Mouse (Mus musculus) thymus, postnatal 25 days (tissue): Measurements from ENCODE around the gene Txk.

Experiments
- DNase-seq: peaks from one replicate; pipeline ENCODE4 v3.0.0; 2022

Txk gene

DNA sequence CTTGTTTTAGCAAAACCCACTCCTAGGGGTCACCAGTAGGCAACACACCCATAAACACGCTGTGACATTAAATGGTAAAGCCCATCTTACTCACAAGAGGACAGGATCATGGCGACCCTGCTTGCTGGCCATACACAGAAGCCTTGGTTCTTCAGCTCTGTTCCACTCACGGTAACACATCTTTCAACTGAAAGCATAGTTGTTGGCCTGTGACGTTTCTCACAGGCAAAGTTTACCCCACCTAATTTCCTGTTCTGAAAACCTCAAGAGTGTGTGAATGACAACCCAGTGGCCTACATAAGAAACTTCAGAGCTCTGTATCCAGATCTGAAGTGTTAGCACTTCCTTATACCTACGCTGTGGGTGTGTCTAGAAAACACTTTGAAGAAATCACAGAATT is at the start of gene Txk:
Gene Txk, minus strand, starts transcription at position 193 of the 400 bp plus-strand sequence.
- peak; percentile 71 for DNase-seq

DNA sequence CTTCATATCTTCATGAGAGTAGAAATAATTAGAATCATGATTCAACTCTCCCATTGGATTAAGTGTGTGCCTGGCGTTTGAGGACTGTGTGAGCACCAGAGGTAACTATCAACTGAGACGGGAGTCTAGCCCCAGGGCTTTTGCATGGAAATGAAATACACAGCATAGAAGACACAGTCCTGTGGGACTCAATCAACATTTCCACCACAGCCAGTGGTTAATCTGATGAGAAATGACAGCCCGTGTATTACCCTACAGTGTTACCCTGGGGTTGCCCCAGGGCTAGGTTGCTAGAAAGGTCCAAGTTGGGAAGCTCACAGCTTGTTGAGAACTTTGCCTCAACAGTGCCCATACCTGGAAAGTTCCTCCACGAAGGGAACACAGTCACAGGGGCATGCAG is 46.0 kb upstream of the Txk start:
- no peak for DNase-seq

DNA sequence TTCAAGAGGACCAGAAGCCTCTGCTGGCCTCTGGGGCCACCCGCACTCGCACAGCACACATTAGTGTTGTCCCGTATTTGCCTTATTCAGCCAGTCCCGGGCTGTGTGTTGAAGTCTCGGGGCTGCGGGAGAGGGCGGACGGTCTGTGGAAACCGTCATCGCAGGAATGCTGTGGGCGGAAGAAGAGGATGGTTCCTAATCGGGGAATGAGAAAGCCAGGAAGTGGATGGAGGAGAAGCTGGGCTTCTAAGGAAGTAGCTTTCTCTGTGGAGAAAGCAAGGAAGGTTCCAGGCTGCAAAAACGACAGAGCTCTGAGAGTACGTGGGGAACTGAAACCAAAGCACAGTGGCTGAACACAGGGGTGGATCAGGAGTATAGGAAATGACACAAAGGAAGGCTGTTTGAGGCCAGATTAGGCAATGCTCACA is 43.6 kb upstream of the Txk start:
- peak; percentile 12 for DNase-seq

DNA sequence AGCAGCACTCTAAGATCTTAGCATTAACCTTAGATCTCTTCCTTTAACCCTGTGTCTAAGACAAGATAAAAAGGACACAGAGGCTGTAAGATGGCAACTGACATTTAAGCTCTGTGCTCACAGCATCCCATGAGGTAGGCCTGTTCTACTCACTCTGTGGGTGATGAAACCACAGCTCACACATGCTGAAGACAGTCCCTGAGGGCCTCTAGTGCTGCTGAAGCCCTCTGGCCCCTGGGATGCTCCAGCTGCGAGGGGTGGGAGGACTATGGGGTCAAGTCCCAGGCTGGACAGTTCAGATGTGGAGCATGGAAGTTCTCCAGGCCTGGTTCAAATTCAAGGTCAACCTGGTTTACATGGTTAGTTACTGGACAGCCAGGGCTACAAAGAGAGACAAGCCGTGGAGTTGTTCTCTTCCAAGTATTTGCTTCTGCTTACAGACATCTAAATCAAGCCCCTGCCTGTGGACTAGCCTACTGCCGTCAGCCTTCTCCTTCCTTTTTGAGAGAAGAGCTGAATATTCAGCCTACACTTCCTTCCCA is 40.8 kb upstream of the Txk start:
- peak; percentile 35 for DNase-seq

DNA sequence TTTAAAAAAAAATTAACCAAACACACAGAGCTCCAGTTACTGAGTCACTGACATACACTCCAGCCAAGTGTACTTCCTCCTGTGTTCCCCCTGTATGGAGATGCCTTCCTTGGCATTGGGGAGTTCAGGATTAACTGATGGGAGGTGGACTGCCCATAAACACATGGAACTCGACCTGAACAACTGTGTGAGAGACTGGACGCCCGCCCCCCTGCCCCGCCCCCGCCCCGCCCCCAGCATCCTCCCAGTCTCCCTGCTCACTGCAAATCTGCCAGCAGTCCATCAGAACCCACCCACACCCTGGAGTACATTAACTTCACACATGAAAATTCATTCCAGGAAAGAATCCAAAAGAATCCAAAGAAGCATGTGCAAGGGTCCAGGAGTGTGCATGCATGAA is 39.2 kb upstream of the Txk start:
- no peak for DNase-seq

DNA sequence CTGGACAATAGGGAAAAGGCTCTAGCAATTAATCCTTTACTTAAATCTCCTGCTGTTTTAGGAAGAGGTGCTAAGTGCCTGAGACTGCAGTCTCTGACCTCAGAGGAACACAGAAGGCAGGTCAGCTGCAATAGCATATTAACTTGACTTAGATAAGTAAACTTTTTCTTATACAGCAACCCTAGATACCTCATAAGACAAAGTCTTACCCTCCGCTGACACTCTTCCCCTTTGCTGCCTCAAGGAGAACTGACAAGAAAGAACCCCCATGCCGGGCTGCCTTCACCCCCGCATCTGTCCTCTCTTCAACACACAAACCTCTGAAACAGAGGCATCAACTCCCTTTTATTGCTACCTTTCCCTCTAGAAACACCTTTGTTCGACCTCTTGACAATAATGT is 38.8 kb upstream of the Txk start:
- DNase-seq, result no peak

DNA sequence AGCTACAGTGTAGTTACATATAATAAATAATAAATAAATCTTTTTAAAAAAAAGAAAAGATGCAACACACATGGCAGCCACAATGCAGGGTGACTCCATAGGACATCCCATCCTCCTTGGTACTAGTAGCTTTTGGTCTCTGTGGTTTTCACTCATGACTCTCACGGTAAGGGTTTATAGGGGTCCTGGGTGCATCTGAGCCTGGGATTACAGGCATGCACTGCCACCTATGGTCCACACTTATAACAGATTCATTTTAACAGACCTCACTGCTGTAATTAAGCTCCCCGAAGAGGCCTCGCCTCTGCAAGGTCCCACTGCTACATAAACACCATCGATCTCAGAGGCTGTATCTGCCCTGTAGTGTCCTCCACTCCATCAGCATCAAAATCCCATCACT is 32.9 kb upstream of the Txk start:
- peak; percentile 49 for DNase-seq

DNA sequence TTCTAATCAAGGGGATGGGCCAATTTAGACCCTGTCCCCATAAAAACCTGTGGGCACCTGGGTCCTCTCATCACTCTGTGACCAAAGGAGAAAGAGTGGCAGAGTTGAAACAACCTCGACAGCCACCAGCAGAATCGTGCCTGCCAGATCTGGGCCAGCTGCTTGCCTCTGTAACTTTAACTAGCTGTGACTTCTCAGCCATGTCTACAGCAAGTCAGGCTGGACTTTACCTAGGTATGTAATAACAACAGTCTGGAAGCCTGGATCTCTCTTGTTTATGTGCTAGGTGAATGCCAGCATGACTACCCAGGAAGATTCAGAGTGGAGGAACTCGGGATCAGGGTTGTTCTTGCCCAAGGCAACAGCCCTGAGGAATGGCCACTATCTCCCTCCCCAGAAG is 32.1 kb upstream of the Txk start:
- DNase-seq, result no peak

DNA sequence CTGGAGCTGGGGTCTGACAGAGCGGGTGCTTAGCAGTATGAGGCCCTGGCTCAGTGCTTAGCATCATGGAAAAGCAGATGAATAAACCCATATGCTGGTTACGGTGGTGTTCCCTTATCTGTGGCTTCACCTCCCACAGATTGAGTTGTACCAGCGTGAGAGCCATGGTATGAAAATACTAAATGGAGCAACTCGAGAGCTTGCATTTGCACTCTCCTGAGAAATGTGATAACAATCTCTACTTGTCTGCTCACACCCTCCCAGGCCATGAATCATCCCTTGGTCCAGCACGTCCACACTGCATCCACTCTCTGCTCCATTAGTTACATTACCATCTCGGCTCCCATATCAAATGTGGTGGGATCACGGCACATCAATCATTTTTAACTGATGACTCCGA is 31.4 kb upstream of the Txk start:
- no peak for DNase-seq

DNA sequence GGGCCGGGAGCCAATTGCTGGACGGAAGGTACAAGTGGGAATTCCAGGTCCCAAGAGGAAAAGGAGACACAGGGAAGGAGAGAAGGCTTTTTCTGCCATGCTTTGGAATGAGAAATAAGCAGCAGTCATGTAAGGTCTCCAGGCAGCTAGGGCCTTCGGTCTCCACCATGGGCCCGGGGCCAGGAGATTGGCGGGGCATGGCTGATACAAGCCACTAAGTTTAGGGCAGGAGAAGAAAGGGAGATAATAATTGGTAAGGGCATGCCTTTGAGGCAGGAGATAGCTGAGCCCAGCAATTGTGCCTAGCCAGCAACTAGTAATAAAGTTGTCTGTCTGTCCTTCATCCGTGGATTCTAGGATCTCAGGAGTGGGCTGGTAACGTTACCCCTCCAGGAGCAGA is 30.5 kb upstream of the Txk start:
- DNase-seq, result no peak

DNA sequence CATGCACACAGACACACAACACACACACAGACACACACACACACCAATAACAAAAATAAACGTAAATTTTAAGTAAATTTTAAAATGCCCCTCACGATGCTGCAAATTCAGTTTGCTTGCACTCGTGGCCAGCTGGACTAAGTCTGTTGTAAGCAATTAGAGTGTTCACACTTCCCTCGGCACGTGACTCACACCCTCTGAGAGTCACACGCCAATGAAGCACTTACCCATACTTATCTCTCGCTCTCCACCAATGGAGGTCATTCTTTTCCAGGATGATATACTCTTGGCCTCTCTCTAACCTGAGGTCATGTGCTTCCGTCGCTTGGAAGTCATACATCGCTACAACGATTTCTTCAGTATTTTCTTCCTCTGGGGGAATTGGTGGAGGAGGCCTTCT is 29.2 kb upstream of the Txk start:
- no peak for DNase-seq

DNA sequence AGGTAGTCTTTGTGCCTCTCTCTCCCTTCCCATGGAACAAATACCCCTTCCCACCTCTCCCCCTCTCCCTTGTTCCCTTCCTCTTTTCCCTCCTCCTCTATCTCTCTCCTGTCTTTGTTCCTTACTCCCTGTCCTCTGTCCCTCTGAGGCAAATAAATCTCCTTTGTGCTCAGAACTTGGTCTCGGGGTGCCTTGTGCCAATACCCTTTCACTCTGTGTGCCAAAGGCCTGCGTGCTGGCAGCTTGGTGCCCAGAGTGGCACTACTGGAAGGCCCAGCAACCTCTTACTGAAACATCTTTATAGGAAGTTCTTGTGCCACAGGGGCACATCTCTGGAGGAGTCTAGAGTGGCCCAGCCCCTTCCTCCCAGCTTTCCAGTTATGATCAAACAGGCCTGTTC is 24.0 kb upstream of the Txk start:
- no peak for DNase-seq

DNA sequence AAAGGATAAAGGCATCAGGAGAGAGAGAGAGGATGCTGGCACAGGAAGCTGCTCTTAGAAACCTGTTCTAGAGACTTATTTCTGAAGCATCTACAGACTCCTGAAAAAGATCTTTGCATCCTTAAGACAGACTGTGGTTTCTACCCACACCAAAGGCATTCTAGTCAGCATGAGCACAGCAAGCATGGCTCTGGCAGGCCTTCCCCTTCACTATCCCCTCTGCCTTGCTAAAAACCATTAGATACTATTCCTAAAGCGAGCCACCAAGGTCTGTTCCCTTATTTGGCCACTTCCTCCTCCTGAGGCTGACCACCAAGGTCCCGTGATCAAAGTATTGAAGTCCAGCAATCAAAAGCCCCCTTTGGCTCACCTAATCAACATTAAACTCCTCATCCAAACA is 23.6 kb upstream of the Txk start:
- no peak for DNase-seq

DNA sequence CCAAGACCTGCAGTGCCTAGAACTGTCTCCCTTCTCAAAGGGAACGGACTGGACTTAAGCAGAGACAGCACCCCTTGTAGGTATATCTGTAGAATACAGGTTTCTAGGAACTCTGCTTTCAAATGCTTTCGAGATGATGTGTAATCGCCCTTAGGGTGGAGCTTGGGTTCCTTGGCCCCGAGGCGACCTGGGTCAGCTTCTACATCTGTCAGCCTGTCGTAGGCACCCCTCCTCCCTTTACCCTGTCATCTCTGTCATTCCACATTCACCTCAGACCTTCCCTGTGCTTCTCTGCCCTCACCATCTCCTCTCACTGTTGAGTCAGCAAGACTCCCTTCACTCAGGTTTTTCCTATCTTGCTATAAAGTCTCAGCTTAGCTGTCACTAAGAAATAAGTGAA is 17.3 kb upstream of the Txk start:
- DNase-seq, result no peak

DNA sequence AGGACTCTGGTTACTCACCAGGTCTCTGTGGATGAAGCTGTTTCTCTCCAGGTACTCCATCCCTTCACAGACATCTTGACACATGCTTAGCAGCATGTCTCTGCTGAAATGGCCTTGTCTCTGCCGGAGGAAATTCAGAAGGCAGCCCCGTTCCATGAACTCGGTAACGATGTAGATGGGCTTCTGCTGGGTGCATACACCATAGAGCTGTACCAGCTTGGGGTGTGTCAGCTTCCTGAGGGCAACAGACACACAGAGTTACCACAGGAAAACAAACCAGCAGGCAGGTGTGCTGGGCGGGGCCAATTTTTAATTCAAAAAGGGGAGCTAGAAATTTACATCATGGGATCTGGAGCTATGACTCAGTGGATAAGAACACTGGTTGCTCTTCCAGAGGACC is 11.0 kb upstream of the Txk start:
- DNase-seq, result peak; percentile 66

DNA sequence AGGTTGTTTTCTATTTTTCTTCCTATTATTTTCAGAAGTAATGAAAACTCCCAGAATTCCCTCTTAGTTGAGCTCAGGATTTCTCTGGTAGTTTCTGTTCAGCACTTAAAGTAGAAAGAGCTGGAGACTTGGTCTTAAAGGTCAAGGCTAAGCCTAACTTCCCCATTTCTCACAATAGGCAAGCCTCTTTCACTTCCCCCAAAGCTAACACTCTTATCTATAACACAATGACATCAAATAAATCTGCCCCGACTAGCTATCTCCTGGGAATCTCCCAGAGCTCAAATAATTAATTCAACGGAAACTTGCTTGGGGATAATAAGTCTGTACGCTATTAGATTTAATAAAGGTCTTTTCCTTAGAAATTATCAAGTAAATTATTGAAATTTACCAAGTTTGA is 10.4 kb upstream of the Txk start:
- DNase-seq, result no peak

DNA sequence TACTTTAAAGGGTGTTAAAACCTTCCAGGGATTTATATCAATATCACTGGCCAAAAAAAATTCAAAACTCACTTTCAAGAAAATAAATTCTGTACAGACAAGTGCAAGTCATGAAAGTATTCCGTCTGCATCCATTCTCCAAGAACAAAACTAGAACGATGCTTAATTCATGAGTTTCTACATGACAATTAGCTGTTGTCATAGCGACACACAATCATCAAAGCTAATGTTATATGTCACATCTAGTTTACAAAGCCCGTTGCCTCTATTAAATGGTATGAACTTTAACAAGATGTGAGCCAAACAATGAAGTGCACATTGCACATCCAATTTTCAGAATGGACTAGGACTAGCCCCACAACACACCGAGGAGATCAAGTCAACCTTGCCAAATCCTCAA is 9.2 kb upstream of the Txk start:
- DNase-seq, result no peak

DNA sequence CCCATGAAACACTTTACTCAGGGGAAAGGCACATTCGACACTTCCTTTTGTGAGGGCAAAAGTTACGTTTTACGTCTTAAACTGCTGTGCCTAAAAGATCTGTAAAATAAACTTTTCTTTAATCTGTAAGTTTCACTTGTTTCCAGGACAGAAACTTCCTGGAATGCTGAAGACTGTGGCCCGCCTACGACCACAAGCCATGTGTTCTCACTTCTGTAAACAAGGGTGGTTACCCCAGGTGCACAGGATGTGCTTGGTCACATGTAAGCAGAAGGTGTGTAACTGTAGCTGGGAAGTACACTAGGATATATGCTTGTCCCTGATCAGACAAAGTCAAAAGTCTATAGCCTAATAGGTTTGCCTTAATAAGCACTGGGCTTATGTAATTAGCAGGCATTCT is 8.7 kb upstream of the Txk start:
- peak; percentile 67 for DNase-seq

DNA sequence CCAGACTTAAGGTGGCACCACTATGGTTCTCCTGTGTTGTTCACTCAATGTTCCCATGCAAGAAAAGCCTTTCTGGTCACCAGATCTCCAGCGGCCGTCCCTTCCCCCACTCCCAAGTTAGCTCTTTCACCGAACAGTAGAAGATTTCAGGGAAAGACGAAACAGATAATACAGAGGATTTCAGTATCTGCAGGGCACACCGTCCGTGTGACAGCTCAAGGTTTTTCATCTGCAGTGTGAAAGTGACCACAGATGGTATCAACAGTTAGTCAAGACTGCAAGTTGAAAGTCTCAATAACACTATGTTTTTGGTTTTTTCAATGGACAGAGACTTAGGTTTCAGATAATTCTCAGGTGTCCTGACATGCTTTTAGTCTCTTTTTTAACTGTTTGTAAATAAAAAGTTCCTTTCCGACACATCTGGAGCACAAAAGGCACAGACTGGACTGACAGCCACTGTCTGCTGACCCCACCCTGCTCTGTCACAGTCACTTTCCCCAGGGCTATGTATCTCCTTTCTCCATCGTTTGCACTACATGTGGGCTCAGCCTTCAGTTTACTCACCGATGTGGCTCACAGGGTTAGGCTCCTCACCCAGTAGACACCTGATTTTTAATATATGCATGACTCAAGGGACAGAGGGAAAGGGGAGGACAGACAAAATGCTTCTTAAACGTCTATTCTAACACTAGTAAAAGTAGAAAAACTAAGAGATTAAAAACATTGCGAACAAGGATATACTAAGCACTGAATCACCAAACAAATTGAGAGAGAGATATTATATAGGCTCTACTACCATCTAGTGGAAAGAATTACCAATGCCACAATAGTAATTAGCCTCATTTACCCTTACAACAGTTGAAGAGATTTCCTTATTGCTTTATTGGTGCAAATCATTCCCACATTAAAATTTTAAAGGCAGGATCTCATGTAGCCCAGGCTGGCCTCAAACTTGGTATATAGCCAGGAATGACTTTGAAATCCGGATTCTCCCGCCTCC is 6.6 kb upstream of the Txk start:
- no peak for DNase-seq

DNA sequence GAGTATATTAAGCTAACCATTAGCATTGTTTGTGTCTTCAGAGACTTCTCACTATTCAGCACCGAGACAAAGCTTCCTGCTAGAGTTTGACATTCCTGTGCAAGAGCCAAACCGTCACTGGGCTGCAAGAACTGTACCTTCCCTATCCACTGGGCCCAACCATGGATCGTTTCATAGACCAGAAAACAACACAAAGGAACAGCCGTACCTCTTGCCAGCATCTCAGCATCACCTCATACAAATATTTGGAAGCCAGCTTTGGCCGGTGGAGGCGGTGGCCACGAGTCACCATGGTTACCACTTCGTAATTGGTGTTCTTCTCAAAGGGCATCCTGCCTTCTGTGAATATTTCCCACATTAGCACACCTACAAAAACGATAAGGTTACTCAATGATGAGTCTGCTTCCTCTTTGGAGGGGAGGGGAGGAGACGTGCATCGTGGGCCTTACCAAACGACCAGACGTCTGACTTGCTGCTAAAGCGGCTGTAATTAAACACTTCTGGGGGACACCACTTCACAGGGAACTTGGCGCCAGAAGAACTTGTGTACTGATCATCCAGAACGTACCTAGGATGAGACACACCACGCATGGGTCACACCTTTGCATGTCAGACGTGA is 4.7 kb upstream of the Txk start:
- no peak for DNase-seq

DNA sequence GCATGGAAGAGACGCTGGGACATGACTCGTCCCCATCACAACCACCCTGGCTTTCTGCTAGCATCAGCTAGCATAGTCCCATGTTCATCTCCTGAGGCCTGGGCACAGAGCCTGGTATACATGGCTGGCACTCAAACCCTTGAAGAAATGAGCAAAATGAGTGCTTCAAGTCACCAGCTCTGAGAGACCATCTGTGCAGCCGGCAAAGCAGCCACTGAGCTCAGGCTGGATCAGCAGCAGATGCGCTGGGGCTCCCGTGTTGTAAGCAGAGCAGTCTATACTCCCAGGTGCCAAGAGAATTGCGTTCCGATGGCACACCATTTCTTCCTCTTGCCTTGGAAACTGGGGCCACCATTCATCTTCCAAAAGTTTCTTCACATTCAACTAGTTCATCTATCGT is 3.4 kb upstream of the Txk start:
- no peak for DNase-seq

DNA sequence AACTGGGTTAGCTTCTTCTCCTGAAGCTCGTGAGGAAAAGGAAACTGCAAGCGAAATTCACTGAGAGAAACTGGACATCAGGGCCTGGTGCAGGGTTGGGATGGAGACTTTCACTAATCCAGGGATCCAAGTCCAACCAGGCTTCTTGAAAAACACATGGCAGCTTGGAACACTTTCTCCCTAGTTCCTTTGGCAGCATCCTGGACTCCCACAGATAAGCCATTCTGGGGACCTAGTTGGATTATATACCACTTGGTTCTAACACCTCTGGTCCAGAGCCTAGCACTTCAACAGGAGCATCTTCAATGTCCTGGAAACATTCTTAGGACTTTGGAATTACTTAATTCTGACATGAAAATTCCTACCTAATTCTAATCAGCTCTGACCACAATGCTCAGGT is 2.5 kb upstream of the Txk start:
- no peak for DNase-seq

DNA sequence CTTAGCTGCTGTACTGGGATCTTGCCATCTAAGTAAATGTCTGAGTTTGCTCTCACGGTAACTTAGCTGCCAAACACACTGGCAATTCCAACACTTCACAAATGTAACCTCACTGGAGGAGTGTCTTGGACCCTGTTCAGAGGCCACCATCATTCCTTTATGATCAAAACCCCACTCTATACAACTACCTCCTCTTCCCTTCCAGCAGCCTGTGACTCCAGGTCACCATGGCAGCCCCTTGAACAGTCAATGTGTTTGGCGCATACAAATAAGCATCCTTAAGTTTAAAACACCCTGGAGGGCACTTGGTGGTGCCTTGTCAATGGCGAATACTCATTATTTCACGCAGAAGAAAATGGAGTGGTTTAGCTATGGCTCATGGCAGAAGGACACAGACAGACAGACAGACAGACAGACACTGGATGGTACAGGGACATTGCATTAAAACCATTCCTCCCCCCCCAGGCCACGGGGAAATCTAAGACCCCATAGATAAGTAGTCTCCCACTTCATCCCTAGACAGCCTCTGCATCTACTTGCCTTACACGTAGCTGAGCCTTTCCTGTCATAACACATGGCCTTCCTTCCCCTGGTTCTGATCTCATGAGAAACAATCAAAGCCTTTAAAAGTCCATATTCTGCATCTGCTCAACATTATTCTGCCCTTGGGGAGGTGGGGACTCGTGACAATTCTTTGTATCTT is 1.4 kb downstream of the Txk start:
- no peak for DNase-seq

DNA sequence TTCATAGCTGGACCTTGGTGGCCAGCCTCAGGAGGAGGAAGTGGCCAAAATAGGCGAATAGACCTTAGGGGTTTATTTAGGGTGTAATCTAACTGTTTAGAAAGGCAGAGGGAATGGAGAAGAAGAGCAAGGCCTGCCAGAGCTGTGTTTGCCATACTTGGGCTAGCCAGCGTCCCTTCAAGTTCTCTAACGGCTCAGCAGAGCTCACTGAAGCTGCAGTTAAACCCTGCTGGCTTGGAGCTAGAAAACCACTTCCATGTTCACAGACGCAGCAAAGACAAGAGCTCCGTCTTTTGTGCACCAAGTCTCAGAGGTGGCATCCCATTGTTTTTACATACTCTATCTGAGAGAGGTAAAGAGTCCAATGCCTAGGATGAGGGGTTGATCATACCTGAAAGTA is 2.4 kb downstream of the Txk start:
- no peak for DNase-seq
